Mouse (Mus musculus): ENCODE data around the gene Fbrsl1. TPM values are rescaled to one million over a fixed set of nuclear protein-coding genes. Genes with fewer than 3 reads are reported as not detected.

The Fbrsl1 gene
- polyA plus RNA-seq (2017; shearing (Covaris generic)): 119 TPM

GRCm38 (mm10) chr5:110448436-110449134, at the start of gene Fbrsl1:
TSS of gene Fbrsl1 (minus strand) at chr5:110448503.

DNA sequence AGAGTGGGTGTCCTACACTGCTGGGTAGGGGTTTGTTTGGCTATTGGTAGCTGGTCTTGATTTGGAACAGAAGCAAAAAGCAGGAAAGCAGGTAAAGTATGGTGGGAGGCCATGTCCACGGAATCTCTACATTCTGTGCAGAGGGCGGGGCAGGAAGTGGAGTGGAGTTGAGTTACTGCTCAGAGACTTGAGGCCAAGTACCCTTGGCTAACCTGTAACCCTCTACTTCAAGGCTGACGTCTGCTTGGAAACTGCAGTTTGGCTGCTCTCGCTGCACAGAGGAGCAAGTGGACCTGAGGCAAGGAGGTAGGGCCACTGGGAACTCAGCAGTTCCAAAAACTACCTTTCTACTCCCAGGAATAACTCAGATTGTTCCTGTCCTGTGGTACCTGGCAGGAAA, 103.8 kb downstream of the Fbrsl1 start, which contains the start of gene Lrcol1:
Gene Lrcol1, plus strand, starts transcription at position 207 of the 400 bp plus-strand sequence.

GRCm38 (mm10) chr5:110342648-110343284, 105.5 kb downstream of the Fbrsl1 start, which contains the start of gene P2rx2:
TSS of gene P2rx2 (minus strand) at chr5:110343212.

Other genes with a start within 250 kb of the Fbrsl1 start
- gene Ankle2, start 217.5 kb downstream of the Fbrsl1 start, polyA plus RNA-seq (2017; shearing (Covaris generic)): 48.9 TPM
- 59.6 TPM for gene Pgam5, start 178.6 kb downstream of the Fbrsl1 start, polyA plus RNA-seq (2017; shearing (Covaris generic))
- gene Pxmp2, start 162.3 kb downstream of the Fbrsl1 start, polyA plus RNA-seq (2017; shearing (Covaris generic)): 2.4 TPM
- 3.6 TPM for gene Pole, start 162.2 kb downstream of the Fbrsl1 start, polyA plus RNA-seq (2017; shearing (Covaris generic))
- not detected for gene P2rx2, start 105.3 kb downstream of the Fbrsl1 start, polyA plus RNA-seq (2017; shearing (Covaris generic))
- not detected for gene Lrcol1, start 103.8 kb downstream of the Fbrsl1 start, polyA plus RNA-seq (2017; shearing (Covaris generic))
- 14.7 TPM for gene Galnt9, start 95.9 kb upstream of the Fbrsl1 start, polyA plus RNA-seq (2017; shearing (Covaris generic))
- gene Noc4l, start 204.9 kb upstream of the Fbrsl1 start, polyA plus RNA-seq (2017; shearing (Covaris generic)): 79.5 TPM
- 67.0 TPM for gene Ddx51, start 204.9 kb upstream of the Fbrsl1 start, polyA plus RNA-seq (2017; shearing (Covaris generic))